Mouse (Mus musculus): ENCODE data around the gene Syt1. TPM values are rescaled to one million over a fixed set of nuclear protein-coding genes. Genes with fewer than 3 reads are reported as not detected.

The Syt1 gene
- polyA plus RNA-seq, 1 experiment from 2014 or later, result 0.96 TPM

DNA sequence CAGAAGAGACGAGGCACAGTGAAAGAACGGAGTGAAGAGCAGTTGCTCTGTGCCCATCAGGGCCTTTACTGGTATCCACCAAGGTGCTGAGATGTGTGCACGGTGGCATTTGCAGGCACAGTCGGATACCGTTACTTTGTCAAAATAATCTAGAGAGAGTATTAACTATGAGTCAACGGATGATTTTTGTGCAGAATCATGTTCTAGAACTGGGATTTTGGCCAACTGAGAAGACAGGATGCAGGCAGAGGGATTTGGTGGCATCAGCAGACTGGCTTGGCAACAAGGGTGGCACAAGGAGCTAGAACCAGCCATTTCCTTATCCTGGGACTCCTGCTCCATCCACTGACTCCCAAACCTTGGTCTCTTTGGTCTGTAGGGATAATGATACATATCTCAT, 443.3 kb downstream of the Syt1 start:
- no peaks in the 10 kb centered on the region for H3K4me1 ChIP-seq
- no peaks in the 10 kb centered on the region for H3K9me3 ChIP-seq
- no peaks in the 10 kb centered on the region for H3K27me3 ChIP-seq
- ATAC-seq (ENCODE audit: borderline replicate concordance, extremely low read depth, low FRiP score, low TSS enrichment), result no peak
- no peak overlapping the region for H3K9ac ChIP-seq
- no peak overlapping the region for H3K4me3 ChIP-seq
- WGBS, result 86% methylated on average over 6 of the region's 6 CpGs
- H3K4me2 ChIP-seq, result no peak overlapping the region
- no peaks in the 10 kb centered on the region for H3K36me3 ChIP-seq
- H3K27ac ChIP-seq, result no peak overlapping the region

GRCm38 (mm10) chr10:108559607-108559908, 451.2 kb downstream of the Syt1 start:
- no peaks in the 10 kb centered on the region for H3K36me3 ChIP-seq
- no peak overlapping the region for H3K4me3 ChIP-seq
- H3K4me1 ChIP-seq, result no peaks in the 10 kb centered on the region
- no peaks in the 10 kb centered on the region for H3K27me3 ChIP-seq
- ATAC-seq (ENCODE audit: borderline replicate concordance, extremely low read depth, low FRiP score, low TSS enrichment), result no peak
- no peak overlapping the region for H3K27ac ChIP-seq
- 68% methylated on average over 2 of the region's 2 CpGs for WGBS
- no peak overlapping the region for H3K4me2 ChIP-seq
- H3K9me3 ChIP-seq, result no peaks in the 10 kb centered on the region
- H3K9ac ChIP-seq, result no peak overlapping the region

DNA sequence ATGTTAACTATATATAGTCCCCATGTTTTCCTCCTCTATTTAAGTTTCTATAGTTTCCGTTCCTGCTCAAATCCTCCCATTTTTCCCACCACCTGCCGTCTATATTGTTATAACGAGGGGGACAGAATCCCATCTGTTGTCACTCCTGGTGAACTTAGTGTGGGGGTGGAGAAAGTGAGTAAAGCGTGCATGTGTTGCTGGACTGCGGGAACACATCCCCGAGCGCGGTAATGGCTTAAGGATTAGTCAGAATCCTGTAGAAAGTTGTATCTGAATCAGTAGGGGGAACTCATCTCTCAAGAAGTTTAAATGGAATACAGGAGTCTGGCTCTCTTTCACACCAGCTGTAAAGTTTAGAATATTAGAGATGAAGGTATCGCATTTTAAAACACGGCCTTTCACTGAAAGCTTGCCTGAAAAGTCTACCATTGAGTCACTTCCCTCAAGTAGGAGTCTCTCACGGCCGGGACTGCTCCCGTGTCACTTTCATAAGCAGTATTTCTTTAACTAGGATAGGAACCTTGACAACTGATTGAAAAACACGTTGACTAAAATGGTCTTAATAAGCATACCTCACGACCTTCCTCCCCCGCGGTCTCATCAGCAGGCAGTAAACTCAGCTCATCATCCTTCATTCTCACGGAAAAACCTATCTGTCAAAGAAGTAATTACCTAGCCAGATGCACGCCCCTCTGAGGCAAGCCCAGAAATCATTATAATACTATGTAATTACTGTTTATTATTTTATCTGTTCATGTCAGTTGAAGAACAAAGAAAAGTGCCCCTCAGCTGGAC, 451.8 kb downstream of the Syt1 start:
- ATAC-seq (ENCODE audit: borderline replicate concordance, extremely low read depth, low FRiP score, low TSS enrichment), result no peak
- Histone ChIP-seq H3K27me3 (no peaks in the 10 kb centered on the region), H3K4me1 (no peaks in the 10 kb centered on the region), H3K4me3 (no peak overlapping the region), H3K36me3 (no peaks in the 10 kb centered on the region), H3K27ac (no peak overlapping the region), H3K4me2 (no peak overlapping the region), H3K9ac (no peak overlapping the region), H3K9me3 (no peaks in the 10 kb centered on the region)
- 63% methylated on average over 19 of the region's 19 CpGs for WGBS

- no peaks in the 10 kb centered on the region for H3K36me3 ChIP-seq
- ATAC-seq (ENCODE audit: borderline replicate concordance, extremely low read depth, low FRiP score, low TSS enrichment), result no peak
- WGBS, result 87% methylated on average over 6 of the region's 6 CpGs
- no peak overlapping the region for H3K27ac ChIP-seq
- no peak overlapping the region for H3K4me2 ChIP-seq
- no peak overlapping the region for H3K9ac ChIP-seq
- H3K9me3 ChIP-seq, result no peaks in the 10 kb centered on the region
- no peaks in the 10 kb centered on the region for H3K27me3 ChIP-seq
- no peak overlapping the region for H3K4me3 ChIP-seq
- no peaks in the 10 kb centered on the region for H3K4me1 ChIP-seq
Measured at GRCm38 (mm10) chr10:108552544-108552943, 458.2 kb downstream of the Syt1 start.

- ATAC-seq (ENCODE audit: borderline replicate concordance, extremely low read depth, low FRiP score, low TSS enrichment), result no peak
- no peaks in the 10 kb centered on the region for H3K27me3 ChIP-seq
- 91% methylated on average over 3 of the region's 3 CpGs for WGBS
- H3K36me3 ChIP-seq, result no peaks in the 10 kb centered on the region
- H3K4me3 ChIP-seq, result no peak overlapping the region
- no peak overlapping the region for H3K4me2 ChIP-seq
- no peak overlapping the region for H3K27ac ChIP-seq
- H3K9me3 ChIP-seq, result no peaks in the 10 kb centered on the region
- H3K9ac ChIP-seq, result no peak overlapping the region
- no peaks in the 10 kb centered on the region for H3K4me1 ChIP-seq
Measured at GRCm38 (mm10) chr10:108545715-108546114, 465.1 kb downstream of the Syt1 start.

DNA sequence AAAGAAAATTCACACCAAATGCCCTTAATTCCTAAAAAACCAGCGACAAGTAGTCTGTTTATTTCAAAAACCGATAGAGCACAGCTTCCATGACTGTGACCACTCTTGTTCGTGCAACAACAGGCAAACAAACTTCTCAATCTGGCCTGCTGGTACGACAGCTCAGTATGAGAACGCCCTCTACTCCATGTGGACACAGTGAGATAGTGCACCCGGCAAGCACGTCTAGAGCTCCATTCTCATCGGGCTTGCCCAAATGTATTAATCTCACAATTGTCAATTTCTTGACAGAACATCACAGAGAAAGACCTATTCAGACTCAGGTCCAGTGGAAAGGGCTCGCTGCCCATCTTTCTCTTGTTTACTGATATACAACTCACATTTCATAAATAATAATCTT, 469.2 kb downstream of the Syt1 start:
- Histone ChIP-seq H3K9me3 (no peaks in the 10 kb centered on the region), H3K9ac (no peak overlapping the region), H3K4me3 (no peak overlapping the region), H3K4me2 (no peak overlapping the region), H3K27me3 (no peaks in the 10 kb centered on the region), H3K36me3 (no peaks in the 10 kb centered on the region), H3K4me1 (no peaks in the 10 kb centered on the region), H3K27ac (no peak overlapping the region)
- ATAC-seq (ENCODE audit: borderline replicate concordance, extremely low read depth, low FRiP score, low TSS enrichment), result no peak
- WGBS, result 59% methylated on average over 9 of the region's 9 CpGs

DNA sequence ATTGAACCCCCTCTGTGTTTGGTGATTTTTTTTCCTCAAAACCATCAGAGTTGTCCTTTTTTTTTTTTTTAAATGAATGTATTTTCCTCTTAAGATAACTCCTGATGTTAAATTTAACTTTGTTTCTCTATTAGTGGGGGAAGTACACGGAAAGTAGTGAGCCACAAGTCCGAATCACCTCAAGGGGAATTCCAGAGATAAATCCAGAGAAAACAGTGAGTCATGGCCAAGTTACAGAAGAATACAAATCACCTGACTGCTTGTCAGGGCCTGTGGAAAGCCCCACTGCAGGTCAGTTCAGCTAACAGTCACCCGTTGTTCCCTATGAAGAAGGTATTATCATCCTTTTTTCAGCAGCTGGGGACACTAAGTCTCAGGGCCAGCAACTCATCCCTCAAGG, 472.2 kb downstream of the Syt1 start:
- H3K27me3 ChIP-seq, result no peaks in the 10 kb centered on the region
- no peak overlapping the region for H3K9ac ChIP-seq
- no peaks in the 10 kb centered on the region for H3K9me3 ChIP-seq
- no peaks in the 10 kb centered on the region for H3K4me1 ChIP-seq
- H3K27ac ChIP-seq, result no peak overlapping the region
- H3K4me2 ChIP-seq, result no peak overlapping the region
- H3K36me3 ChIP-seq, result no peaks in the 10 kb centered on the region
- no peak for ATAC-seq (ENCODE audit: borderline replicate concordance, extremely low read depth, low FRiP score, low TSS enrichment)
- 45% methylated on average over 3 of the region's 3 CpGs for WGBS
- no peak overlapping the region for H3K4me3 ChIP-seq

DNA sequence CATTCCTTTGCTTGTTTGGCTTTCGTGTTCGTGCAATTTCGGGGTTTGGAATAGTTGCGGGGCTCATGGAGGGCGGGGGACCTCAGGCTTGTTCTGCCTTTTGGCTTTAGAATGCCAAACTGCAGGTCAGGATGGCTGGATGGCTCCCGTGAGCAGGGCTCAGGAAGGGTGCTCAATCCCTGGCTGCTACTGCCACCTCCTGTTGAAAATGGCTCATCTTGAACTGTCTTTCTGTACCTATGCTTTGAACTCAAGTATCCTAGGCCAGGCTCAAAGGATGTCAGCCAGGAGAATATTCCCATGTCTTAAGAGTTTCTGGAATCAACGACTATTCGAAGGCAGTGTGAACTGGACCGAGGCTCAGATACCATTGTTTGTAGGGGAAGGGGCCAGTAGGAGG, 473.1 kb downstream of the Syt1 start:
- Histone ChIP-seq H3K4me1 (peaks cover under 1% of the 10 kb centered on the region; the same call in 1 of the 2 replicates), H3K36me3 (no peaks in the 10 kb centered on the region), H3K27me3 (no peaks in the 10 kb centered on the region), H3K27ac (no peak overlapping the region), H3K4me2 (no peak overlapping the region), H3K4me3 (no peak overlapping the region), H3K9me3 (no peaks in the 10 kb centered on the region), H3K9ac (no peak overlapping the region)
- peak; percentile 72 for ATAC-seq (ENCODE audit: borderline replicate concordance, extremely low read depth, low FRiP score, low TSS enrichment)
- 52% methylated on average over 9 of the region's 9 CpGs for WGBS

DNA sequence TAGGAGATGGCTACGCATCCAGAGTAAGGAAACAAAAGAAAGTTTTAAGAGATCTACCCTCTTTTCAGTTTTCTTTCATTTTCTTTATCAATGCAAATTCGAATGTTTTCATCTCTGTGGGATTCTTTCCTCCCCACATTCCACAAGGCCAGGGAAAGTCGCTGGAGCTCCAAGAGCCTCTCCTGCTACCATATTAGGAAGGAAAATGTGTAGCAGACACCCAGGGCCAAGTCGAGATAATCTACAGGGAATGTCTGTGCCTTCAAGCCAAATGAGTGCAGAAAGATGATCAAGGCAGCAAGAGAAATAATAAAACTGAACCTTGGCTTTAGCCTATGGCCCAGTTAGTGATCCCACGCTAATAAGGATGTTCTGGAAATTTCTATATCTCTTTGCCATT, 474.9 kb downstream of the Syt1 start:
- Histone ChIP-seq H3K4me2 (no peak overlapping the region), H3K9me3 (no peaks in the 10 kb centered on the region), H3K27ac (no peak overlapping the region), H3K9ac (no peak overlapping the region), H3K4me1 (peaks cover 9% of the 10 kb centered on the region; the same call in 1 of the 2 replicates), H3K4me3 (no peak overlapping the region), H3K36me3 (no peaks in the 10 kb centered on the region), H3K27me3 (no peaks in the 10 kb centered on the region)
- 43% methylated on average over 5 of the region's 5 CpGs for WGBS
- ATAC-seq (ENCODE audit: borderline replicate concordance, extremely low read depth, low FRiP score, low TSS enrichment), result no peak

GRCm38 (mm10) chr10:108534112-108534511, 476.7 kb downstream of the Syt1 start:
- H3K4me2 ChIP-seq, result no peak overlapping the region
- WGBS, result 82% methylated on average over 4 of the region's 4 CpGs
- ATAC-seq (ENCODE audit: borderline replicate concordance, extremely low read depth, low FRiP score, low TSS enrichment), result no peak
- no peak overlapping the region for H3K27ac ChIP-seq
- no peak overlapping the region for H3K4me3 ChIP-seq
- peaks cover 9% of the 10 kb centered on the region; the same call in 1 of the 2 replicates for H3K4me1 ChIP-seq
- no peaks in the 10 kb centered on the region for H3K9me3 ChIP-seq
- H3K9ac ChIP-seq, result no peak overlapping the region
- no peaks in the 10 kb centered on the region for H3K27me3 ChIP-seq
- no peaks in the 10 kb centered on the region for H3K36me3 ChIP-seq

DNA sequence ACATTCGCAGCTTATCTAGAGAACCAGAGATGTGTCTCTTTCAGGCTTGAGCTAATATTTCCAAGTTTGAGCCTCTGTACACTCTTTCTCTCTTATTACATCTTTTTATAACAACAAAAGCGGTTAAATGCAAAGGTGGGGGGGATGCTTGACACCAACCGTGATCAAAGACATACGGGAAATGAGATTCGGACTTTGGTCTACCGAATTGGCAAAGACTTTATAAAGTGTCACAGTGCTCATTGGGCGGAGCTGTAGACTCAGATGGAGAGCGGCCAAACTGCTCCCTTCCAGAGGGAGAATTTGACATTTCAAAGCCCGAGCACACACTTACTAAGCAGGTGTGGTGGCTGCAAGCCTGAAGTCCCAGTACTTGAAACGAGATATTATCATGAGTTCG, 477.9 kb downstream of the Syt1 start:
- ATAC-seq (ENCODE audit: borderline replicate concordance, extremely low read depth, low FRiP score, low TSS enrichment), result no peak
- no peaks in the 10 kb centered on the region for H3K9me3 ChIP-seq
- H3K36me3 ChIP-seq, result no peaks in the 10 kb centered on the region
- no peak overlapping the region for H3K4me2 ChIP-seq
- no peaks in the 10 kb centered on the region for H3K27me3 ChIP-seq
- peak overlapping the region; percentile 33; the same call in 1 of the 2 replicates for H3K27ac ChIP-seq
- H3K4me3 ChIP-seq, result no peak overlapping the region
- H3K4me1 ChIP-seq, result peaks cover 9% of the 10 kb centered on the region; the same call in 1 of the 2 replicates
- no peak overlapping the region for H3K9ac ChIP-seq
- 83% methylated on average over 11 of the region's 11 CpGs for WGBS

- no peaks in the 10 kb centered on the region for H3K27me3 ChIP-seq
- no peak overlapping the region for H3K4me3 ChIP-seq
- ATAC-seq (ENCODE audit: borderline replicate concordance, extremely low read depth, low FRiP score, low TSS enrichment), result no peak
- peaks cover 9% of the 10 kb centered on the region; the same call in 1 of the 2 replicates for H3K4me1 ChIP-seq
- peak overlapping the region; percentile 33; the same call in 1 of the 2 replicates for H3K27ac ChIP-seq
- no peaks in the 10 kb centered on the region for H3K9me3 ChIP-seq
- WGBS, result 57% methylated on average over 9 of the region's 9 CpGs
- no peaks in the 10 kb centered on the region for H3K36me3 ChIP-seq
- no peak overlapping the region for H3K9ac ChIP-seq
- no peak overlapping the region for H3K4me2 ChIP-seq
Measured at GRCm38 (mm10) chr10:108532283-108532682, 478.5 kb downstream of the Syt1 start.

All from lung, embryonic 15.5 days (tissue).